Mouse (Mus musculus) liver, postnatal 0 days (tissue): Measurements from ENCODE around the gene Igfbp2. TPM values are rescaled to one million over a fixed set of nuclear protein-coding genes. Genes with fewer than 3 reads are reported as not detected.

ENCODE experiments used
- ATAC-seq: fragments of 200-750 bp; cut with Nextera tagmentation; 2 replicates; pipeline ENCODE4 v1.8.0; 2017; ENCODE audit warnings: mild to moderate bottlenecking, moderate library complexity
- DNase-seq: peaks from one replicate; pipeline ENCODE4 v3.0.0-alpha.2; 2016
- H3K27ac ChIP-seq: fragments of 300-500 bp; sonication (generic); 2 replicates; pipeline ENCODE4 v1.5.1; 2014; ENCODE audit warnings: antibody characterized with exemption, moderate library complexity, mild to moderate bottlenecking, low read depth
- H3K27me3 ChIP-seq: fragments of 300-500 bp; sonication (generic); 2 replicates; pipeline ENCODE4 v1.6.1; 2014; ENCODE audit warnings: low read length, control low read depth, mixed read lengths; ENCODE audit not compliant: insufficient read depth
- H3K36me3 ChIP-seq: fragments of 300-500 bp; sonication (generic); replicated peaks from 2 replicates; pipeline ENCODE4 v1.6.1; 2014; ENCODE audit warnings: mild to moderate bottlenecking, control low read depth, low read length, moderate library complexity, mixed read lengths; ENCODE audit not compliant: insufficient read depth
- H3K4me1 ChIP-seq: fragments of 300-500 bp; sonication (generic); 2 replicates; pipeline ENCODE4 v1.6.1; 2014; ENCODE audit warnings: antibody characterized with exemption, mild to moderate bottlenecking, control low read depth; ENCODE audit not compliant: insufficient read depth
- H3K4me2 ChIP-seq: fragments of 300-500 bp; sonication (generic); 2 replicates; pipeline ENCODE4 v1.6.1; 2014; ENCODE audit warnings: low read depth, mild to moderate bottlenecking, low read length, moderate library complexity, mixed read lengths
- H3K4me3 ChIP-seq: fragments of 300-500 bp; sonication (generic); 2 replicates; pipeline ENCODE4 v1.5.1; 2014; ENCODE audit warnings: low read depth, low read length
- H3K9ac ChIP-seq: fragments of 300-500 bp; sonication (generic); replicated peaks from 2 replicates; pipeline ENCODE4 v1.6.1; 2014; ENCODE audit warnings: mild to moderate bottlenecking, moderate library complexity
- H3K9me3 ChIP-seq: fragments of 300-500 bp; sonication (generic); 2 replicates; pipeline ENCODE4 v1.6.1; 2016; ENCODE audit warnings: mild to moderate bottlenecking, control low read depth, low read length, mixed read lengths
- CTCF ChIP-seq: sonication (generic); IDR thresholded peaks from 2 replicates; pipeline ENCODE4 v1.5.1; 2016; ENCODE audit warnings: antibody characterized with exemption, low read depth
- EP300 ChIP-seq: IDR thresholded peaks from 2 replicates; pipeline ENCODE4 v1.6.1; 2016; ENCODE audit warnings: antibody characterized with exemption, low read depth, mild to moderate bottlenecking
- WGBS: fragments of 180-500 bp; shearing (Covaris S2); extraction: QIAGEN DNeasy Blood & Tissue Kit; methylation state at CpG from one replicate; pipeline ENCODE4 v1.1.7; 2014; ENCODE audit not compliant: insufficient replicate concordance; 5-methylcytosine and 5-hydroxymethylcytosine counted together
- polyA plus RNA-seq: library from polyadenylated mRNA; unstranded; fragments of >200 nt; fragmentation: Nextera tagmentation; extraction: Ambion mirVana; gene quantifications from 2 replicates; pipeline ENCODE4 v1.2.1, GENCODE M21; 2015

The Igfbp2 gene
- polyA plus RNA-seq, 1 experiment from 2014 or later: 3,364 TPM

DNA sequence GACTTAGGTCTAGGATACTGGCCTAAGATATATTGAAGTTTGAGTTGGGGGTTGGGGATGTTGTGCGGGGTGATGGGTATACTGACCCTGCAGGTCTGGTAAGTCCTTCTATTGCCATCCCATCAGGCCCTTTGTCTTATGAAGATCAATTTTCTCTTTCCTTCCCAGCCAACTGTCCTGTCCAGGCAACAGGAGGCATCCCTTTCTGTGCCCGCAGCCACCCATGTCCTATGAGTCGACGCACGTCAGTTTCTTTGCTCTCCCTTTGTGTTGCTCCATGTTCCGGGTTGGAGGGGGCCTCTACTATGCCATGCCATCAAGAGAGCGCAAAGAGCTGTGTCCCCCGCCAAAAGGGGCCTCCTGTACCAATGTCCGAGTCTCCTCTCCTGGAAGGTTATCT is 35.7 kb downstream of the Igfbp2 start:
- DNase-seq: no peak
- TF ChIP-seq EP300 (no peak), CTCF (no peak)
- H3K27me3 ChIP-seq: no peaks in the 10 kb centered on the region
- 78% methylated on average over 9 of the region's 9 CpGs for WGBS
- H3K9me3 ChIP-seq: no peaks in the 10 kb centered on the region
- H3K4me1 ChIP-seq: no peaks in the 10 kb centered on the region
- H3K27ac ChIP-seq: no peak overlapping the region
- ATAC-seq: no peak
- H3K36me3 ChIP-seq: no peaks in the 10 kb centered on the region
- H3K4me3 ChIP-seq: no peak overlapping the region
- H3K9ac ChIP-seq: no peak overlapping the region
- no peak overlapping the region for H3K4me2 ChIP-seq

DNA sequence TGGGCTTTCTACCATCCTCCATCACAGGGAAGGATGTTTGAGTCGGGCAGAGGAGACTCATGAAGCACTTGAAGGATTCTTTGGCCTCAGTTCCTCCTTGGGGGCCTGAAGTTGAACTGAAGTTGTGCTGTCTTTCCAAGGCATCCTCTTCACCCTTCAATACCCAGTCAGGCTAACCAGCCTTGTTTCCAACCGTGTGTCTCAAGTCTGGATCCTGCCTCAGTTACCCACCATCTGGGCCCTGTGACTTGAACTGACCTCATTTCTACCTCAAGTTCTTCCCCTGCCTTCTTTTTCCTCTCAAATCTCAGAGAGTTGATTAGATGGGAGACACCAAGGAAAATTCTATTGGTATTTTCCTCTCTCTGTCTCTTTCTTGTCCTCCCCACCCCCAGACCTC is 36.2 kb downstream of the Igfbp2 start:
- H3K36me3 ChIP-seq: no peaks in the 10 kb centered on the region
- no peaks in the 10 kb centered on the region for H3K4me1 ChIP-seq
- no peak overlapping the region for H3K4me3 ChIP-seq
- DNase-seq (no peak), ATAC-seq (no peak)
- WGBS: 67% methylated on average over 2 of the region's 2 CpGs
- TF ChIP-seq CTCF (no peak), EP300 (no peak)
- no peaks in the 10 kb centered on the region for H3K27me3 ChIP-seq
- no peak overlapping the region for H3K9ac ChIP-seq
- H3K9me3 ChIP-seq: no peaks in the 10 kb centered on the region
- no peak overlapping the region for H3K27ac ChIP-seq
- no peak overlapping the region for H3K4me2 ChIP-seq

DNA sequence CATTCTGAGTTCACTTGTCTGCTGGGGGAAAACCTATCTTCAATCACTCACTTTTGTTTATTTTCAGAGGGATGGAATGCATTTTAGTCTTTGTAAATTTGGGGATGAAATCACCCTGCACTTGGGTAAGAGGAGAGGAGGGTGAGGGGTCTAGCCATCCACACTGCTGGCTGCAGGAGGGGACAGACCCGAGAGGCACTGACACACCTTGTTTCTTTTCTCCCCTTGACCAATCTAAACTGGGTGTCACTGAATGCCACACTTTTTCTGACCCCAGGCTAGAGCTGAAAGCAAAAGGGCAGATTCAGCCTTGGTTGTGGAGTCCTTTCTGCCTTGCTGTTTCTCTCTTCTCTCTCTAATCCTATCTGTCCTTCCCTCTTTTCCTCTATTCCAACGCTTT is 37.4 kb downstream of the Igfbp2 start:
- Histone ChIP-seq H3K9me3 (no peaks in the 10 kb centered on the region), H3K27ac (no peak overlapping the region), H3K4me1 (no peaks in the 10 kb centered on the region), H3K27me3 (0 out of 2 replicates have a peak, but pooled peaks cover 4% of the 10 kb centered on the region), H3K36me3 (no peaks in the 10 kb centered on the region), H3K4me3 (no peak overlapping the region), H3K9ac (no peak overlapping the region), H3K4me2 (no peak overlapping the region)
- DNase-seq (no peak), ATAC-seq (no peak)
- TF ChIP-seq CTCF (no peak), EP300 (no peak)
- WGBS: 59% methylated on average over 2 of the region's 2 CpGs

DNA sequence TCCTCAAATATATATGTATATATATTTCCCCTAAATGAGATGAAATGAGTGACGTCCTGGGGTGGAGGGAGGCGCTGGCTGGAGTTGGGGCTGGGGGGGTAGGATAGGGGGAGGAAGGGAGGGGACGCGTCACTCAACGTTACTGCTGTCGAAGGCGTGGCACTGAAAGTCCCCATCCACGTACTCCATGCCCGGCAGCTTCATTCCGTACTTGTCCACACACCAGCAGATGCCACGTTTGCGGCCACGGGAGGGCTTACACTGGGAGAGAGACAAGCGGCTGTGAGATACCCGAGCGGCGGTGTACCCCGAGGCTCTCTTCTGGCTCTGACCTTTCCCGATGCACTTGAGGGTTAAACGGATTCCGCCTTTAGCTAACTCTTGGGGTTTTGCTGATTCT is 37.9 kb downstream of the Igfbp2 start:
- Histone ChIP-seq H3K27me3 (0 out of 2 replicates have a peak, but pooled peaks cover 4% of the 10 kb centered on the region), H3K4me2 (no peak overlapping the region), H3K27ac (no peak overlapping the region), H3K4me1 (no peaks in the 10 kb centered on the region), H3K4me3 (no peak overlapping the region), H3K36me3 (no peaks in the 10 kb centered on the region), H3K9ac (no peak overlapping the region), H3K9me3 (no peaks in the 10 kb centered on the region)
- no peak for ATAC-seq
- TF ChIP-seq EP300 (no peak), CTCF (no peak)
- DNase-seq: no peak
- 86% methylated on average over 21 of the region's 21 CpGs for WGBS

DNA sequence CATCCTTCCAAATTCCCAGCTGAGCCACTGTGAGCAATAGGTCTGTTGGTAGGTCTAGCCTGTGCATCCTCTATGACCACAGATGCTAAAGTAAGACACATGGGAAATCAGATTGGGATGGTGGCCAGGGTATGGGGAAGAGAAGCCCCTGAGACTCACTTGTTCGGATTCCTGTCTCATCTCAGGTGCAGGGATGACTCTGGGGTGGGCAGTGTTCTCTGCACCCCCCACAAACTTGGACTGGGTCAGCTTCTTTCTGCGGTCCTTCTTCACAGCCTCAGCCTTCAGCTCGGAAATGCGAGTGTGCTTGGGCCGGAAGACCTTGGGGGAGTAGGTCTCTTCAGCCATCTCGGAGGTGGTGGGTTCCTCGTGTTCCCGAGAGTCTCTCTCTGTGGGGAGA is 39.4 kb downstream of the Igfbp2 start:
- Histone ChIP-seq H3K9me3 (no peaks in the 10 kb centered on the region), H3K4me1 (no peaks in the 10 kb centered on the region), H3K4me2 (no peak overlapping the region), H3K27me3 (0 out of 2 replicates have a peak, but pooled peaks cover 4% of the 10 kb centered on the region), H3K27ac (no peak overlapping the region), H3K36me3 (no peaks in the 10 kb centered on the region), H3K4me3 (no peak overlapping the region), H3K9ac (no peak overlapping the region)
- ATAC-seq: no peak
- DNase-seq: no peak
- WGBS: 72% methylated on average over 8 of the region's 8 CpGs
- TF ChIP-seq EP300 (no peak), CTCF (no peak)

DNA sequence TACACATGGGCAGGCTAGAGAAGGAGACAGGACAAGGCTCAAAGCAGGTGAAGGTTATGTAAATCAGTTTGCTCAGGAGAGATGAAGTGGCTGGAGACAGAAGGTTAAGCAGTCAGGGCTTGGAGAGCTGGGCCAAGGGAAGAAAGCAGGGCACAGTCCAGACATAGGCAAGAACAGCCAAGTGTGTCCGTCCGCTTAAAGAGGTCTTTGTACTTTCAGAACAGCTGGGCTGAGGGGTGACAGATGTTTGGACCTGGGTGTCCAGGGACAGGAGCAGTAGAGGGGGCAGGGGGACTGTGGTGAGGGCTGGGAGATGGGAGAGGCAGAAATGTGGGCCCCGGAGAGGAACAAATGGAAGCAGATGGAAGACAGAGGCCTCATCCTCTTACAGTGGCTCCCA is 40.0 kb downstream of the Igfbp2 start:
- TF ChIP-seq CTCF (no peak), EP300 (no peak)
- no peak for DNase-seq

DNA sequence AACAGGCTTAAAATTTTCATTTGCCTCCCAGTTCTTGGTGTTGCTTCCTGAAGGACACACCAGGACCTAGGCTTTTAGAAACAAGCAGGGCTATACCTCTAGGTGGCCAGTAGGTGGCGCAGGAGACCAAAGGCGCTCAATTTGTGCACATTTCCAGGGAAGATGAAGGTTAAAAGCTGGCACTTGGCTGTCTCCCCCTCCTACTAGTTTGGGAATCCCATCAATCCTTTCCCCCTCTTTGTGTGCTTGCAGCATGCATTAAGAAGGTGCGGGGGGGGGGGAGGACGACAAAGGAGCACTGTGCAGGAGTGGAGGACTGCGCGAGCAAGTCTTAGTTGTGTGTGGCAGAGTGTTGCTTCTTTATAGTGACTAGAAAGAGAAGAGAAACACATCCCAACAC is 41.6 kb downstream of the Igfbp2 start:
- Histone ChIP-seq H3K27ac (no peak overlapping the region), H3K36me3 (no peaks in the 10 kb centered on the region), H3K9ac (no peak overlapping the region), H3K9me3 (no peaks in the 10 kb centered on the region), H3K4me2 (no peak overlapping the region), H3K4me1 (peaks cover 9% of the 10 kb centered on the region; the same call in 1 of the 2 replicates), H3K4me3 (no peak overlapping the region), H3K27me3 (peaks cover 12% of the 10 kb centered on the region)
- 32% methylated on average over 6 of the region's 6 CpGs for WGBS
- DNase-seq: peak; percentile 78
- no peak for ATAC-seq
- TF ChIP-seq CTCF (peak; percentile 95), EP300 (no peak)

More for the DNA sequence above, 40.0 kb downstream of the Igfbp2 start:
- H3K4me3 ChIP-seq: no peak overlapping the region
- H3K9me3 ChIP-seq: no peaks in the 10 kb centered on the region
- H3K27me3 ChIP-seq: 0 out of 2 replicates have a peak, but pooled peaks cover 4% of the 10 kb centered on the region
- ATAC-seq: no peak
- 80% methylated on average over 3 of the region's 3 CpGs for WGBS
- H3K36me3 ChIP-seq: no peaks in the 10 kb centered on the region
- no peak overlapping the region for H3K4me2 ChIP-seq
- H3K4me1 ChIP-seq: no peaks in the 10 kb centered on the region
- no peak overlapping the region for H3K27ac ChIP-seq
- H3K9ac ChIP-seq: no peak overlapping the region
